Mouse (Mus musculus) midbrain, embryonic 11.5 days (tissue): ENCODE data around the gene Gm17606. TPM values are rescaled to one million over a fixed set of nuclear protein-coding genes. Genes with fewer than 3 reads are reported as not detected.

Source experiments
- ATAC-seq: fragments of 200-750 bp; cut with Nextera tagmentation; 2 replicates; pipeline ENCODE4 v1.8.0; 2017; ENCODE audit warnings: moderate TSS enrichment, moderate library complexity; ENCODE audit not compliant: low FRiP score
- DNase-seq: peaks from one replicate; pipeline ENCODE4 v3.0.0; 2015; ENCODE audit warnings: low spot score; ENCODE audit errors: missing footprints
- H3K27ac ChIP-seq: fragments of 300-500 bp; sonication (generic); 2 replicates; pipeline ENCODE4 v1.5.1; 2014; ENCODE audit warnings: low read depth, low read length
- H3K27me3 ChIP-seq: fragments of 300-500 bp; sonication (generic); 2 replicates; pipeline ENCODE4 v1.6.1; 2014; ENCODE audit warnings: mild to moderate bottlenecking, low read length, moderate library complexity, mixed read lengths; ENCODE audit not compliant: control insufficient read depth, insufficient read depth
- H3K36me3 ChIP-seq: fragments of 300-500 bp; sonication (generic); 2 replicates; pipeline ENCODE4 v1.6.1; 2014; ENCODE audit warnings: mild to moderate bottlenecking, low read length, moderate library complexity, mixed read lengths; ENCODE audit not compliant: control insufficient read depth, insufficient read depth
- H3K4me1 ChIP-seq: fragments of 300-500 bp; sonication (generic); 2 replicates; pipeline ENCODE4 v1.6.1; 2014; ENCODE audit warnings: low read length; ENCODE audit not compliant: control insufficient read depth, insufficient read depth
- H3K4me2 ChIP-seq: fragments of 300-500 bp; sonication (generic); 2 replicates; pipeline ENCODE4 v1.6.1; 2014; ENCODE audit warnings: mild to moderate bottlenecking, moderate library complexity
- H3K4me3 ChIP-seq: fragments of 300-500 bp; sonication (generic); 2 replicates; pipeline ENCODE4 v1.5.1; 2014; ENCODE audit warnings: low read depth, low read length
- H3K9ac ChIP-seq: fragments of 300-500 bp; sonication (generic); 2 replicates; pipeline ENCODE4 v1.6.1; 2014; ENCODE audit warnings: low read length
- H3K9me3 ChIP-seq: fragments of 300-500 bp; sonication (generic); 2 replicates; pipeline ENCODE4 v1.6.1; 2016; ENCODE audit warnings: low read length; ENCODE audit not compliant: control insufficient read depth
- WGBS: fragments of 180-500 bp; shearing (Covaris S2); extraction: QIAGEN DNeasy Blood & Tissue Kit; methylation state at CpG from one replicate; pipeline ENCODE4 v1.1.7; 2014; 5-methylcytosine and 5-hydroxymethylcytosine counted together
- polyA plus RNA-seq: library from polyadenylated mRNA; unstranded; fragments of >200 nt; fragmentation: Nextera tagmentation; extraction: Ambion mirVana; gene quantifications from 2 replicates; pipeline ENCODE4 v1.2.1, GENCODE M21; 2014

Gene Gm17606
- not detected in 2 replicates for polyA plus RNA-seq

DNA sequence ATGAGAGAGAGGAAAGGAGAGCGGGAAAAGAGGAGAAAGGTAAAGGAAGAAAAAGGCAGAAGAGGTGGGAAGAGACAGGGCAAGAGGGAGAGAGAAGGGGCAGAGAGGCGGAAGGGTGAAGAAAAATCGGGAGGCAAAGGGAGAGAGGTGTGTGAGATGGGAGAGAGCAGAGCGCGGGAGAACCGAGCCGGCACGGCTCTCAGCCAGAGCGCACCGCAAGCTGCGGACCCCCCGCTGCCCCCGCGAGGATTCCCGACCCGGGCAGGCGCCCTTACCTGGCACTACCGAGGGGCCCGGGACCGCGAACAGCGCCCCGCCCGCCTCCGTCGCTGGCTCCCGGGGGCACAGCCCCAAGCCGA, at the start of gene Gm17606:
Gene Gm17606, plus strand, starts transcription at position 7 of the 359 bp plus-strand sequence.
- WGBS: 2% methylated on average over 19 of the region's 28 CpGs
- H3K27ac ChIP-seq: peak within 1 kb of the TSS; percentile 81
- peak within 1 kb of the TSS; percentile 96 for H3K9ac ChIP-seq
- ATAC-seq (peak; percentile 38), DNase-seq (no peak)
- H3K4me2 ChIP-seq: peak within 1 kb of the TSS; percentile 94
- peaks cover 32% of the 10 kb centered on the region for H3K36me3 ChIP-seq
- H3K9me3 ChIP-seq: no peaks in the 10 kb centered on the region
- H3K27me3 ChIP-seq: no peaks in the 10 kb centered on the region
- peaks cover 9% of the 10 kb centered on the region; the same call in 1 of the 2 replicates for H3K4me1 ChIP-seq
- peak within 1 kb of the TSS; percentile 74 for H3K4me3 ChIP-seq

GRCm38 (mm10) chr14:54591056-54591455, 49.7 kb upstream of the Gm17606 start:
- WGBS: 90% methylated on average over 16 of the region's 16 CpGs
- Histone ChIP-seq H3K9ac (no peak overlapping the region), H3K9me3 (no peaks in the 10 kb centered on the region), H3K36me3 (peaks cover 3% of the 10 kb centered on the region), H3K4me2 (no peak overlapping the region), H3K4me3 (no peak overlapping the region), H3K27ac (no peak overlapping the region), H3K27me3 (no peaks in the 10 kb centered on the region), H3K4me1 (no peaks in the 10 kb centered on the region)
- DNase-seq: no peak
- ATAC-seq: no peak

GRCm38 (mm10) chr14:54592319-54592934, 48.3 kb upstream of the Gm17606 start:
- H3K4me1 ChIP-seq: no peaks in the 10 kb centered on the region
- H3K36me3 ChIP-seq: peaks cover 3% of the 10 kb centered on the region
- 80% methylated on average over 10 of the region's 10 CpGs for WGBS
- no peak for ATAC-seq
- DNase-seq: no peak
- H3K4me2 ChIP-seq: no peak overlapping the region
- no peak overlapping the region for H3K9ac ChIP-seq
- H3K27me3 ChIP-seq: no peaks in the 10 kb centered on the region
- H3K27ac ChIP-seq: peak overlapping the region; percentile 16; the same call in 1 of the 2 replicates
- no peak overlapping the region for H3K4me3 ChIP-seq
- no peaks in the 10 kb centered on the region for H3K9me3 ChIP-seq

GRCm38 (mm10) chr14:54594055-54594454, 46.7 kb upstream of the Gm17606 start:
- DNase-seq (no peak), ATAC-seq (no peak)
- Histone ChIP-seq H3K4me3 (no peak overlapping the region), H3K4me1 (no peaks in the 10 kb centered on the region), H3K4me2 (no peak overlapping the region), H3K9ac (no peak overlapping the region), H3K9me3 (no peaks in the 10 kb centered on the region), H3K27me3 (no peaks in the 10 kb centered on the region), H3K36me3 (peaks cover 3% of the 10 kb centered on the region), H3K27ac (no peak overlapping the region)
- WGBS: 94% methylated on average over 3 of the region's 3 CpGs

GRCm38 (mm10) chr14:54594631-54595414, 45.9 kb upstream of the Gm17606 start:
- DNase-seq (no peak), ATAC-seq (no peak)
- Histone ChIP-seq H3K9me3 (no peaks in the 10 kb centered on the region), H3K36me3 (peaks cover 3% of the 10 kb centered on the region), H3K4me2 (no peak overlapping the region), H3K4me1 (no peaks in the 10 kb centered on the region), H3K27me3 (no peaks in the 10 kb centered on the region), H3K27ac (no peak overlapping the region), H3K9ac (no peak overlapping the region), H3K4me3 (no peak overlapping the region)
- WGBS: 70% methylated on average over 27 of the region's 28 CpGs

DNA sequence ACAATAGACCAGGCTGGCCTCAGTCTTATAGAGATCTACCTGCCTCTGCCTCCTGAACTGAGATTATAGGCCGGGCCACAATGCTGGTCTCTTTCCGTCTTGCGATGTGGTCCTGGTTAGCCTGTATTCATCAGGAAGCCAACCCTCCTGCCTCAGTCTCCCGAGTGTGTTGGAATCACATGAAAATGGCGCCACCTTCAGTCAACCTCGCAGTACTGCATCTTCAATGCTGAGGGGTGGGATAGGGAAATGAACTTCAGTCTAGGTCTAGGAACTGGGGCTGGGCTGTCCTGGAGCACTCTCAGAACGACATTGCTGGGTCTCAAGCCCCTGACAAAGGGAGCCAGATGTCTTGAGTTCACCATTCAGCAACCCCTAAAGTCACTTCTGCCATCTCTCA, 43.7 kb upstream of the Gm17606 start:
- Histone ChIP-seq H3K9ac (no peak overlapping the region), H3K9me3 (no peaks in the 10 kb centered on the region), H3K36me3 (peaks cover 3% of the 10 kb centered on the region), H3K4me1 (no peaks in the 10 kb centered on the region), H3K27ac (no peak overlapping the region), H3K4me2 (no peak overlapping the region), H3K4me3 (no peak overlapping the region), H3K27me3 (no peaks in the 10 kb centered on the region)
- DNase-seq (peak; percentile 86), ATAC-seq (no peak)
- WGBS: 77% methylated on average over 7 of the region's 7 CpGs

DNA sequence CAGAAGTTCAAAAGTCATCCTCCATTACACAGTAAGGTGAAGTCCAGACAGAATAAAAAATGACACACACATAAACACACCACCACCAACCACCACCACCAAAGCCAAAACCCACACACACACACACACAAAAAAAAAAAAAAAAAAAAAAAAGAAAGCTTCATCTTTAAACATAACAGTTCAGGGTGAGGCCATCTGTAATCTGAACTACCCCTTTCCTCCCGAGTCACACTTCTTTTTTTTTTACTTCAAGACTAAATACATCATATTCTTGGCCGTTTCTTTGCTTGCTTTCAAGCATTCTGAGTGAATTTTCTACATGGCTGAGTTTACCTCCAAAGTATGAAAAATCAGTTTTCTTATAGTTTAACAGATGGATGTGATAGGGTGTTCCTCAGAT, 39.2 kb upstream of the Gm17606 start:
- no peak overlapping the region for H3K9ac ChIP-seq
- H3K27ac ChIP-seq: no peak overlapping the region
- ATAC-seq (no peak), DNase-seq (no peak)
- no peak overlapping the region for H3K4me3 ChIP-seq
- H3K36me3 ChIP-seq: no peaks in the 10 kb centered on the region
- WGBS: 90% methylated on average over 2 of the region's 2 CpGs
- no peak overlapping the region for H3K4me2 ChIP-seq
- no peaks in the 10 kb centered on the region for H3K9me3 ChIP-seq
- H3K4me1 ChIP-seq: peaks cover 13% of the 10 kb centered on the region
- no peaks in the 10 kb centered on the region for H3K27me3 ChIP-seq

GRCm38 (mm10) chr14:54602613-54603012, 38.1 kb upstream of the Gm17606 start:
- no peak for DNase-seq

GRCm38 (mm10) chr14:54603038-54603654, 37.6 kb upstream of the Gm17606 start:
- Histone ChIP-seq H3K27me3 (no peaks in the 10 kb centered on the region), H3K4me1 (peaks cover 13% of the 10 kb centered on the region), H3K36me3 (no peaks in the 10 kb centered on the region), H3K27ac (peak overlapping the region; percentile 52), H3K9me3 (no peaks in the 10 kb centered on the region), H3K4me3 (peak overlapping the region; percentile 51), H3K9ac (peak overlapping the region; percentile 70), H3K4me2 (peak overlapping the region; percentile 34)
- under 1% methylated on average over 46 of the region's 46 CpGs for WGBS
- peak; percentile 99 for DNase-seq
- peak; percentile 99 for ATAC-seq

More at GRCm38 (mm10) chr14:54602613-54603012, 38.1 kb upstream of the Gm17606 start:
- Histone ChIP-seq H3K9me3 (no peaks in the 10 kb centered on the region), H3K4me2 (peak overlapping the region; percentile 34), H3K27me3 (no peaks in the 10 kb centered on the region), H3K9ac (peak overlapping the region; percentile 70), H3K27ac (peak overlapping the region; percentile 52), H3K4me1 (peaks cover 13% of the 10 kb centered on the region), H3K4me3 (peak overlapping the region; percentile 51), H3K36me3 (no peaks in the 10 kb centered on the region)
- peak; percentile 3; the same call in 1 of the 2 replicates for ATAC-seq
- 58% methylated on average over 4 of the region's 4 CpGs for WGBS
